Mouse (Mus musculus): Measurements from ENCODE around the gene Pde7b. TPM values are rescaled to one million over a fixed set of nuclear protein-coding genes. Genes with fewer than 3 reads are reported as not detected.
A peak's percentile ranks its signal among the peaks of the same experiment; 100 is the strongest.

The Pde7b gene
- polyA plus RNA-seq (2015; fragmentation: Nextera tagmentation; extraction: Ambion mirVana) = 2.8 and 4.5 TPM in 2 replicates

DNA sequence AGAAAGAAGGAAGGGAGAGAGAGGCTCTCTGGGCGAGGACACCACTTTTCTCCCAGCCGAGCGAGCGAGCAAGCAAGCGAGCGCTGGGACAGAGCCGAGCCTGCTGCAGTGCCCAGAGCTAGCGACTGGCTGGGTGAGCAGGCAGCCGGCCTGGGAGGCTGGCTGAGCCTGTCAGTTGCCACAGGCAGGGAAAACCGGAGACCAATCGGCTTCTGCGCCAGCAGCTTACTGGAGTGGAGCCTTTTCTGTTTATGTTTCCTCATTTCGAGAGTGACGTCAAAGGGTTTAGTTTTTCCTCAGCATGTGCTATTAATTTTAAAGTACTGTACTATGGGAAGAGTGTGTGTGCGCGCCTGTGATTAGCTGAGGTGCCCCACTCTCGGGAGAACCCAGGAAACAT is at the start of gene Pde7b:
Gene Pde7b, minus strand, starts transcription at position 173 of the 400 bp plus-strand sequence.
- peak within 1 kb of the TSS; percentile 50; the same call in 1 of the 2 replicates for H3K27ac ChIP-seq (ENCODE audit: low read length)
- WGBS = 9% methylated on average over 17 of the region's 17 CpGs
- peak; percentile 96 for ATAC-seq

DNA sequence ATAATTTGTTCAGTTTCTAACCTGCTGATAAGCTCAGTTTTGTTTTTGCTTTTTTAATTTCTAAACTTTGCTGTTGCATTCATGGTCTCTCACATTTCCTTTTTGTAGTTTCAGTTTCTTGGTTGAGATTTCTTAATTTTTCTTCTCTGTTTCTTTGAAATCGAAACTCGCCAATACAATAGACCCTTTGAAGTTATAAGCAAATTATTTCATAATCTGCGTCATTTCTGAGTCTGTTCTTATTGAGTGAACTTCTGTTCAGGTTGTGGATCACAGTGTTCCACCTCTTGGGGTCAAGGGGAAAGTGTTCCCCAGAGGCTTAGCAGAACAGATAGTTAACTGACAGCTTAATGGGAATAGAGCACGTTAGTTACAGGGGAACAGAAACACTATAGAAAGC is 47.2 kb upstream of the Pde7b start:
- no peak for ATAC-seq
- Histone ChIP-seq H3K27ac (ENCODE audit: low read length) (no peak overlapping the region), H3K4me2 (ENCODE audit: low read length) (no peak overlapping the region), H3K9me3 (ENCODE audit: control insufficient read depth, low read length) (no peaks in the 10 kb centered on the region), H3K4me3 (replicated peaks; ENCODE audit: low read length) (no peak overlapping the region), H3K4me1 (replicated peaks; ENCODE audit: control insufficient read depth, insufficient read depth, low read length) (0 out of 2 replicates have a peak, but pooled peaks cover 2% of the 10 kb centered on the region), H3K27me3 (replicated peaks; ENCODE audit: control insufficient read depth, insufficient read depth, low read length) (no peaks in the 10 kb centered on the region), H3K9ac (replicated peaks; ENCODE audit: low read depth, low read length) (no peak overlapping the region), H3K36me3 (ENCODE audit: control insufficient read depth, insufficient read depth) (no peaks in the 10 kb centered on the region)
- WGBS = 82% methylated on average over 4 of the region's 4 CpGs

More for the DNA sequence above, at the start of gene Pde7b:
- no peaks in the 10 kb centered on the region for H3K27me3 ChIP-seq (replicated peaks; ENCODE audit: control insufficient read depth, insufficient read depth, low read length)
- H3K4me1 ChIP-seq (replicated peaks; ENCODE audit: control insufficient read depth, insufficient read depth, low read length) = peaks cover 21% of the 10 kb centered on the region
- no peaks in the 10 kb centered on the region for H3K9me3 ChIP-seq (ENCODE audit: control insufficient read depth, low read length)
- H3K9ac ChIP-seq (replicated peaks; ENCODE audit: low read depth, low read length) = peak within 1 kb of the TSS; percentile 54
- peak within 1 kb of the TSS; percentile 71 for H3K4me2 ChIP-seq (ENCODE audit: low read length)
- no peaks in the 10 kb centered on the region for H3K36me3 ChIP-seq (ENCODE audit: control insufficient read depth, insufficient read depth)
- H3K4me3 ChIP-seq (replicated peaks; ENCODE audit: low read length) = peak within 1 kb of the TSS; percentile 41

DNA sequence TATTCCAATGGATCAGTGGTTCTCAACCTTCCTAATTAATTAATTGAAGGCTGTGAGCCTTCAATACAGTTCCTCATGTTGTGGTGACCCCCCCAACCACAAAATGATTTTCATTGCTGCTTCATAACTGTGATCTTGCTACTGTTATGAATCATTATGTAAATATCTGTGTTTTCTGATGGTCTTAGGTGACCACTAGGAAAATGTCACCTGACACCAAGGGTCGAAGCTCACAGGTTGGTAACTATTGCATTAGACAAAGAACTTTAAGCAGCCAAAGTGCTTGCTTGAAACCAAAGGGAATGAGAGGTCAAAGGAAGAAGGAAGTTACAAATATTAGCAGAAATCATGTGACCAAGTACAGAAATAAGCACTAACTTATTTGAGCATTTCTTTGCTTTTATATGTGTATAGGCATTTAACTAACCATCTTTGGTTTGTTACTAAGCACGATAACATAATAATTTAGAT is 45.6 kb upstream of the Pde7b start:
- no peaks in the 10 kb centered on the region for H3K4me1 ChIP-seq (replicated peaks; ENCODE audit: control insufficient read depth, insufficient read depth, low read length)
- H3K27me3 ChIP-seq (replicated peaks; ENCODE audit: control insufficient read depth, insufficient read depth, low read length) = no peaks in the 10 kb centered on the region
- no peak overlapping the region for H3K4me3 ChIP-seq (replicated peaks; ENCODE audit: low read length)
- H3K4me2 ChIP-seq (ENCODE audit: low read length) = no peak overlapping the region
- ATAC-seq = no peak
- no peak overlapping the region for H3K27ac ChIP-seq (ENCODE audit: low read length)
- no peak overlapping the region for H3K9ac ChIP-seq (replicated peaks; ENCODE audit: low read depth, low read length)
- WGBS = 89% methylated on average over 2 of the region's 2 CpGs
- no peaks in the 10 kb centered on the region for H3K36me3 ChIP-seq (ENCODE audit: control insufficient read depth, insufficient read depth)
- no peaks in the 10 kb centered on the region for H3K9me3 ChIP-seq (ENCODE audit: control insufficient read depth, low read length)

DNA sequence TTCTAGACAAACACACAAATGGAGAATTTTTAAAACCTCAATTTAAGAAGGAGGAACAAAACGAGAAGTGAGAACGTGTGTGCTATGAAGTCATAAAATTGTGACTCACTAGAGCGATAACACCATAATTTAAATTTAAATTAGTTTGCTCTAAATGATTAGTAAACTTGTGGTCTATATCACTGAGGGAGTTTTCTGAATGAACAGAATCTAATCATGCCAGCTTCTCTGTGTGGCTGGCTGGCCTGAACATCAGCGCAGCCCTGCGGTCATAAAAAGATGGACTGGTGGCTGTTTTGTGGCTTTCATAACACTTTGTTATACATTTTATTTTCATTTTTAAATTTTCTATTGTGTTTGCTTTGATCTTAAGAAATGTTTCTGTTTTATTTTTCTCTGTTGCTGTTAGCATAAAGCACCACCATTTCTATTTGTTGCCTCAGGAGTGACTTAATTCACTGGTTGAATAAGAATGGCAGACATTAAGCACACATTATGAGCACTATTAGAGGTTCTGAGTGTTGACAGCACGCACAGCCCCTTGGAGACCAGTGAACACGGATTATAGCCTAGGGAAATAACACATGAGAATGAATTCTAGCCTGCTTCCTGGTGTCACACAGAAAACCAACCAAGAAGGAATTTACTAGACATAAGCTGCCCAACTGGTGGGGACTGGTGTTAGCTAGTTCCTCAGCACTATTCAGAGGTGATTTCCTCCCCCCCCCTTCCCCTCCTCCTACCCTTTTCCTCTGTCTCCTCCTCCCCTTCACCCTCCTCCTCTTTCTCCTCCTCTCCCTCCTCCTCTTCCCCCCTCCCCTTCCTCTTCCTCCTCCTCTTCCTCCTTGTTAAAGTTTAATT is 44.9 kb upstream of the Pde7b start:
- Histone ChIP-seq H3K27ac (ENCODE audit: low read length) (no peak overlapping the region), H3K4me2 (ENCODE audit: low read length) (no peak overlapping the region), H3K4me1 (replicated peaks; ENCODE audit: control insufficient read depth, insufficient read depth, low read length) (no peaks in the 10 kb centered on the region), H3K4me3 (replicated peaks; ENCODE audit: low read length) (no peak overlapping the region), H3K36me3 (ENCODE audit: control insufficient read depth, insufficient read depth) (no peaks in the 10 kb centered on the region), H3K27me3 (replicated peaks; ENCODE audit: control insufficient read depth, insufficient read depth, low read length) (no peaks in the 10 kb centered on the region), H3K9me3 (ENCODE audit: control insufficient read depth, low read length) (no peaks in the 10 kb centered on the region), H3K9ac (replicated peaks; ENCODE audit: low read depth, low read length) (no peak overlapping the region)
- ATAC-seq = 0 out of 2 replicates have a peak, but pooled peaks have one; percentile 47
- WGBS = 62% methylated on average over 7 of the region's 7 CpGs

DNA sequence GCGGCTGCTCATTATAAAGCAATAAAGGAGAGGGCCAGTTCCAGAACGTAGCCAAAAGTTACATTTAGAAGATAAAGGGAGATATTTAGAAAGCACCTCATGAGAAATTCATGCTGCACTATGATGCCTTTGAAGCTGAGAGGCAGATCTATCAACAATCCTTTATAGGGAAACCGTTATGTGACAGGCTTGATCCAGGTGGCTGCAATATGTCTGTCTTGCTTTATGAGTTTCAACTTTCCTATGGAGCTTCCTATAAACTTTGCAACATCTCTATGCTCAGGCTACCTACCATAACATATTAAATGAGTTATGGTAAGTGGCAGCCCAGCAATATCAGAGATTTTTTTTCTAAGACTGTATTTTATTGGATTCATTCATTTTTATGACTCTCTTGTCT is 39.5 kb upstream of the Pde7b start:
- H3K4me2 ChIP-seq (ENCODE audit: low read length) = no peak overlapping the region
- H3K4me1 ChIP-seq (replicated peaks; ENCODE audit: control insufficient read depth, insufficient read depth, low read length) = no peaks in the 10 kb centered on the region
- no peaks in the 10 kb centered on the region for H3K27me3 ChIP-seq (replicated peaks; ENCODE audit: control insufficient read depth, insufficient read depth, low read length)
- no peaks in the 10 kb centered on the region for H3K9me3 ChIP-seq (ENCODE audit: control insufficient read depth, low read length)
- no peak for ATAC-seq
- WGBS = 75% methylated on average over 3 of the region's 3 CpGs
- H3K36me3 ChIP-seq (ENCODE audit: control insufficient read depth, insufficient read depth) = no peaks in the 10 kb centered on the region
- H3K9ac ChIP-seq (replicated peaks; ENCODE audit: low read depth, low read length) = no peak overlapping the region
- no peak overlapping the region for H3K27ac ChIP-seq (ENCODE audit: low read length)
- H3K4me3 ChIP-seq (replicated peaks; ENCODE audit: low read length) = no peak overlapping the region

DNA sequence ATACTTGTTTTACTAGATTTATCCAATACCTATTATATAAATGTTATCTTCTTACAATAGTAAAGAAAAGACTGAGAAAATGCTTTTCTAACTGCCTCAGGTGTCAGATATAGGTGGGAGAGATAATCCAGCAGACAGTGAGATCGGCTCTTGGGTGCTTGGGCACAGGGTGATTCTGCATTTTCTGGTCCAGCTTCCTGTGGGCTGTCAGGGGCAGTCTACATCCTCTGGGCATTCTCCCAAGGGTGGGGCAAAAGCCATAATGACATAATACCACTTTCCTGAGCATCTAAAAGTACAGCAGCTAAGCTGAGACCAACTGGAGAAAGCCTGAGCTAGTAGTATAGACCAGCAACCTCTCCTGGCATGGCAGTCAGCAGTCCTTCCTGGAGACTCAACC is 34.1 kb upstream of the Pde7b start:
- WGBS = 100% methylated on average over 1 of the region's 1 CpGs
- H3K4me1 ChIP-seq (replicated peaks; ENCODE audit: control insufficient read depth, insufficient read depth, low read length) = no peaks in the 10 kb centered on the region
- H3K9ac ChIP-seq (replicated peaks; ENCODE audit: low read depth, low read length) = no peak overlapping the region
- H3K4me2 ChIP-seq (ENCODE audit: low read length) = no peak overlapping the region
- no peaks in the 10 kb centered on the region for H3K9me3 ChIP-seq (ENCODE audit: control insufficient read depth, low read length)
- no peak for ATAC-seq
- no peak overlapping the region for H3K27ac ChIP-seq (ENCODE audit: low read length)
- no peak overlapping the region for H3K4me3 ChIP-seq (replicated peaks; ENCODE audit: low read length)
- no peaks in the 10 kb centered on the region for H3K36me3 ChIP-seq (ENCODE audit: control insufficient read depth, insufficient read depth)
- H3K27me3 ChIP-seq (replicated peaks; ENCODE audit: control insufficient read depth, insufficient read depth, low read length) = no peaks in the 10 kb centered on the region

DNA sequence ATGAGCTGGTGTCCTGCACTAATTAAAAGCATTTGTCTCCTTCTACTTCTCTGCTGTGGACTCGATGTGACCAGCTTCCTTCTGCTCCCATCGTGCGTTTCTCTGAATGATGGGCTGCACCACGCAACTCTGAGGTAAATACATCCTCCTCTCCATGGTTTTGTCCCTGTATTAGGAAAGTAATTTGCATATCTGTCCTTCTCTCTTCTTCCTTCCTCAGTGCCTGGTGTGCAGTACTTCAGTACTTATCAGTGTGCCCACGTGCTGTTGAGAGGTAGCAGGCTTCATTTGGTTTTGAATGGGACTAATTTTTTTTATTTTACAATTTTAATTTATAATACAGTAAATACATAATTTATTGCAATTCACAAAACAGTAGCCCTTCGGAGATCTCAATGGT is 33.4 kb upstream of the Pde7b start:
- no peak for ATAC-seq
- Histone ChIP-seq H3K36me3 (ENCODE audit: control insufficient read depth, insufficient read depth) (no peaks in the 10 kb centered on the region), H3K27me3 (replicated peaks; ENCODE audit: control insufficient read depth, insufficient read depth, low read length) (no peaks in the 10 kb centered on the region), H3K27ac (ENCODE audit: low read length) (no peak overlapping the region), H3K4me1 (replicated peaks; ENCODE audit: control insufficient read depth, insufficient read depth, low read length) (no peaks in the 10 kb centered on the region), H3K4me2 (ENCODE audit: low read length) (no peak overlapping the region), H3K9ac (replicated peaks; ENCODE audit: low read depth, low read length) (no peak overlapping the region), H3K4me3 (replicated peaks; ENCODE audit: low read length) (no peak overlapping the region), H3K9me3 (ENCODE audit: control insufficient read depth, low read length) (no peaks in the 10 kb centered on the region)
- WGBS = 82% methylated on average over 6 of the region's 6 CpGs

DNA sequence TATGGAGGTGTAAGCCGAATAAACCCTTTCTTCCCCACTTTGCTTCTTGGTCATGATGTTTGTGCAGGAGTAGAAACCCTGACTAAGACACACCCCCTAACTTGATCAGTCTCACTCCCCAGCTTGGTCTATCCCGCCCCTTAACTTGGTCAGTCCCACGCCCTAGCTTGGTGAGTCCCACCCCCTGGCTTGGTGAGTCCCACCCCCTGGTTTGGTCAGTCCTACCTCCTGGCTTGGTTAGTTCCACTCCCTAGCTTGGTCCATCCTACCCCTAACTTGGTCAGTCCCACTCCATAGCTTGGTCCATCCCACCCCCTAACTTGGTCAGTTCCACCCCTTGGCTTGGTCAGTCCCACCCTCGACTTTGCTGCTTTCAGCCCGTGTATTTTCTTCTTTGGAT is 31.3 kb upstream of the Pde7b start:
- ATAC-seq = no peak
- no peak overlapping the region for H3K4me3 ChIP-seq (replicated peaks; ENCODE audit: low read length)
- WGBS = 89% methylated on average over 5 of the region's 5 CpGs
- no peaks in the 10 kb centered on the region for H3K9me3 ChIP-seq (ENCODE audit: control insufficient read depth, low read length)
- H3K36me3 ChIP-seq (ENCODE audit: control insufficient read depth, insufficient read depth) = no peaks in the 10 kb centered on the region
- no peaks in the 10 kb centered on the region for H3K27me3 ChIP-seq (replicated peaks; ENCODE audit: control insufficient read depth, insufficient read depth, low read length)
- H3K4me2 ChIP-seq (ENCODE audit: low read length) = no peak overlapping the region
- H3K4me1 ChIP-seq (replicated peaks; ENCODE audit: control insufficient read depth, insufficient read depth, low read length) = no peaks in the 10 kb centered on the region
- no peak overlapping the region for H3K27ac ChIP-seq (ENCODE audit: low read length)
- H3K9ac ChIP-seq (replicated peaks; ENCODE audit: low read depth, low read length) = no peak overlapping the region

DNA sequence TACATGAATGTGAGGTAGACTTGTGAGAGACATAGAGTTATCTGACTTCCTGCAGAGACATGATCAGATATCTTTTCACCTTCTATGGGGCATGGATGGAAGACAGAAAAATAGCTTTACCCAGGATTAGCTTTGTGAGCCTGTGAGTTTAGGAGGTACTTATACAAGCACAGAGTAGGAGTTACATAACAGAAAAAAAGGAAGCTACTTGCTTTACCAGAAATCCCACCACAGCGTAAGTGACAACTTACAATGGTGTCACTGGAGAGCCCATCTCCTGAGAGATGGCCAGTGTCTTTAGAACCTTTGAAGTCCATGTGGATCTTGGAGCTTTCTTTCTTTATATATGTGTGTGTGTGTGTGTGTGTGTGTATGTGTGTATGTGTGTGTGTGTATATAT is 28.0 kb upstream of the Pde7b start:
- no peak overlapping the region for H3K4me3 ChIP-seq (replicated peaks; ENCODE audit: low read length)
- no peak overlapping the region for H3K27ac ChIP-seq (ENCODE audit: low read length)
- H3K9ac ChIP-seq (replicated peaks; ENCODE audit: low read depth, low read length) = no peak overlapping the region
- no peak for ATAC-seq
- H3K4me2 ChIP-seq (ENCODE audit: low read length) = no peak overlapping the region
- H3K9me3 ChIP-seq (ENCODE audit: control insufficient read depth, low read length) = no peaks in the 10 kb centered on the region
- H3K36me3 ChIP-seq (ENCODE audit: control insufficient read depth, insufficient read depth) = no peaks in the 10 kb centered on the region
- H3K4me1 ChIP-seq (replicated peaks; ENCODE audit: control insufficient read depth, insufficient read depth, low read length) = no peaks in the 10 kb centered on the region
- no peaks in the 10 kb centered on the region for H3K27me3 ChIP-seq (replicated peaks; ENCODE audit: control insufficient read depth, insufficient read depth, low read length)
- 93% methylated on average over 1 of the region's 1 CpGs for WGBS

All from forebrain, embryonic 16.5 days (tissue).